Mouse (Mus musculus) naive thymus-derived CD4-positive, alpha-beta T cell, adult 2 months (primary cell): ENCODE measurements around the gene Ldlrad3.
A peak's percentile ranks its signal among the peaks of the same experiment; 100 is the strongest.

ENCODE experiments used
- DNase-seq: peaks from one replicate; pipeline ENCODE4 v3.0.0-alpha.2; 2011; ENCODE audit warnings: low read depth

The Ldlrad3 gene

DNA sequence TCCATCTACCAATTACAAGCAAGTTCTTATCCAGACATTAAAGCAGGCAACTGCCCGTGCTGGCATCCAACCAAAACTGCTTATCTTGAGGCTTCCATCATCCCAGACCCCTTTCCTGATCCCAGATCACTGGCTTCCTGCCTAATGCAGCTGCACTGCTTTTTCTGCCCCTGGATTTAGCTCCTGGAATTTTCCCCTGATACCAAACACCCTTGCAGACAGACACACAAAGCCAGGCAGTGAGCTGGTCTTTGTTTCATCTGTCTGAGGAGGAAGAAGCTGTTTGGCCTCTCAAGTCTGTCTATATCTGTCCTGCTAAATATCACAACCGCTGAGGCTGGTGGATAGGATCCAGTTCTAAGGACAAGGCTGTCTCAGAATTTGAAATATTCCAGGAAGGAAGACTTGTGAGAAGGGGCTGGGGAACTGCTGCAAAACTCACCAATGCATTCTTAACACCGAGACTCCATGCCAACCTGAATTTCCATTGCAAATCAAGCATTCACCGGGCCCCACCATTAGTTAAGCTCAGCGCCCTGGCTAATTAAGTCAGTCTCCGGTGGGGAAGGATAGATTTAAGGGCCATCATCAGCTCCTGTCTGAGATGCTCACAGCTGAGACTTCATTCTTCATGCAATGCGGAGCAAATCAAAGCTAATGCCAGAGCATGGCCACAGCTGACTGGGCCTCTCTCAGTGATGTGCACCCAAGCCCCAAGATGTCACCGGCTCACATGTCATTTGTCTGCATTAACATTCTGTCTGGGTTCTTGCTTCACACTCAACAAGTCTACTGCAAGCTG, 183.0 kb downstream of the Ldlrad3 start:
- DNase-seq, result no peak

DNA sequence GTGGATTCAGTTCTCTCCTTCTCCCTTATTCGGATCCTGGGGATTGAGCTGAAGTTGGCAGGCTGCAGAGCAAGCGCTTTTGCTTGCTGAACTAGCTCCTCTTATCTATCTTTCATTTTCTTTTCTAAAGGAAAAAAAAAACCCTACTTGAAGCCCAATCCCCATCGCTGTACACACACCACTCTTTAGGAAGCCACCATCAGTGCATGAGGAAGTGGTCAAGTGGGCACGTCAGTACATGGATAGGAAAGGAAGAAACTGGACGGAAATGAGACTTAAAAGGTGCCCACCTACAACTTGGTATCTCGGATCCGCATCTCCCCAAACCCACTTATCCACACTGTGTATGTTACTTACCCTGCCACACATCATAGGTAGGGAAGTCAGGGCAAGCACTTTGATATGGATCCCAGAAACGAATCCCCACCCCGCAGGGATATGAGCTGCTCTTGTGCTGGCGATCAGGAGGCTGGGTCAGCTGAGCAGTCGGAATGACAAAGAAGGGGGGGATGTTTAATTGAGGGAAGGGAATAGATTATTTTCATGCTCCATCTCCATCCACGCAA, 183.7 kb downstream of the Ldlrad3 start:
- no peak for DNase-seq

DNA sequence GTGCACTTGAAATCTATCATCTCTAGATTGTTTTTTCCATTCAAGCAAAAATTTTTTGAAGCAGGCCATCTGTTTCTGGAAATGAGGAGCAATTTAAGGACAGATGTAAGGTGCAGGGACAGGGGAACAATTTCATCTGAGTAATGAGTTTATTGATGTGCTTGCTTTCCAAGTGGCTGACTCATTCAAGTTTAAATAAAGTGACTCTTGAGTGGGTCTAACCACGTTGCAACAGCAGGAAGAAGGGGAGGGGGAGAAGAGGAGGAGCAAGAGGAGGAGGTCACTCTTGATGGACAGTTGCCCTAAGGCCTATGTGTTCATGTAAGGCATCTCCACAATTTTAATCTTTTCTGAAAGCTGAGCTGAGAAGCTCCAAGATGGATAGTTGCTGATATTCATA, 184.5 kb downstream of the Ldlrad3 start:
- DNase-seq, result no peak

DNA sequence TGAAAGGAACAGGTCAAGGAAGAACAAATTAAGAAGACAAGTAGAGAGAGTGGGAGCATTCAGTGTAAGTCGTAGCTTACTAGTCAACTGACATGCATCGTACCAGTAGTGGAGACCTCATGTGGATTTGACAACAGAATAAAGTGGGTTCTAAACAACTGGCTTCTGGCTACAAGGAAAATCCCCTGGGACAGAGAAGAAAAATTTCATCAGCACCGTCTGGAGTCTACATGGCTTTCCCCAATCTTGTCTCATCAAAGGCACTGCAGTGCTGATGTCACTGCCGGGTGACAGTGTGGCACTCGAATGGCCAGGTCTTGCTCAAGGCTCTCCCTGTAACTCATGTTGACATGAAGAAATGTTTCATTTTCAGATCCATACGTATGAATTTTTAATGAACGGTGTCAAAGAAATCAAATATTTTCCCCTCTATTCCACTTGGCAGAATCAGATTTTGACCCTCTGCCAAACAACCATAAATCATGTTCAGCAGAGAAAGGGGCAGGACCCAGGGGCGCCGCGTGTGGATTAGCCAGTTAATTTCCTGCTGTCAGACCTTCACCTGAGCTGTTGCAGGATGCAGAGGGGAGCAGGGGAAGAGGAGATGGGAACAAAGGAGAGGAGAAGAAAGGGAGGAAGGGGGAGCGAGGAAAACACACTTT, 187.1 kb downstream of the Ldlrad3 start:
- DNase-seq, result no peak

DNA sequence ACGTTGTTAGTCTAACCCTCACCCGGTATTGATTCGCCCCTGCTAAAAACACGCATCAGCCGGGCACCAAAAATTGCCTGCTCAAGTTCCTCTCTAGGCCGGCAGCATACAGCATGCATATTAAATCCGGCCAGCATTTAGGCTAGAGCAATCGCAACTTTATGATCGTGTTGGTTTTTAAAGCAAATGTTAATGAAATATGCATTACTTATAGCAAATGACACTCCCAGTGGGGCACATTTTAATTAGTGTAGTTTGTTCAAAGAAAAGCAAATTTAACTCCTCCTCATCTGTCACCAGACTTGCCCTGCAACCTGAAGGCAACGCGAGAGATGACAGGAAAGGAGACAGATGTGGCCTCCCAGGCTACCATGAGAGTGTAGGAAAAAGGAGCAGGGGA, 189.2 kb downstream of the Ldlrad3 start:
- DNase-seq, result no peak

DNA sequence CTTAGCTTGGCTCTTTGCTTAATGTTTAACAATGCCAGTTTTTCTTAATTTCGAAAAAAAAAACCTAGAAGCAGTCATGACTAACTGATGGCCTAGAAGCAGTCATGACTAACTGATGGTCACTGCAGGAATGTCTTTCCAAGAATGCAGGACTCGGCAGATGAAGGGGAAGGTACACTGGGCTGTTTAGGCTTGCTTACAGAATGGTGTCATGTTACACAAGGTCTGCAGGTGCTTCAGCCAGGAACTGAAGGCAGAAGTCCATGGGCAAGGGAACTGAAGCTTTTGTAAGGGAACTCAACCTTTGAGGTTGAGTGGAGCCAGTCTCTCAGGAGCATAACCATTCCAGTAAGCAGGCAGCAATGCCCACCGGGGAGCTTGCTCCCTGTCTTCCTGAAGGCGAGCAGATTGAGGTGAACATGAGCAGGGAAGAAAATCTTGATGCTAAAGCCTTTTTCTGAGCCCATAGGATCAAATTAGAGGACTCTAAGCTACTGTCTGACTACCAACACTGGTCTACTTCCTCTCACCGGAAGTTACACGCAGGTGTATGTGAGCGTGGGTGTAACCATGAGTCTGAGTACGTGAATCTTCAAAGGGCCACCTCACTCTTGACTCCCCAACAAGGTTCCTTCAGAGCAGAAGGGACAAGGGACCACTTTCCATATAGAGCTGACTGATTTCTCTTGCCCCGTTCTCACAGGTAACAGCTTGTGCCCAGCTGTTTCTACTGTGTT, 193.4 kb downstream of the Ldlrad3 start:
- peak; percentile 88 for DNase-seq

DNA sequence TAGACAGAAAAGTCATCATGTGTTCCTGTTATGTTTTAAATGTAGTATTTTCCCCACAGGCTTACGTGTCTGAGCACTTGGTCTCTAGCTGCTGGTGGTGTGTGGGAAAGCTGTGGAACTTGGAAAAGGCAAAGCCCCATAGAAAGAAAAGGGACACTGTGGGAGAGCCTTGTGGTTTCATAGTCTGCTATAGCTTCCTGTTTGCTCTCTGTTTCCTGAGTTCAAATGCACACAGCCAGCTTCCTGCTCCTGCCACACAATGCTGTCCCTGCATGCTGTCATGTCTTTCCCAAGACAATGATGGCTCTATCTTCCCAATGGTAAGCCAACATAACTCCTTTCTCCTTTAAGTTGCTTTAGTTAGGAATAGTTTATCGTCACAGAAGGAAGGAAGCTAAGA, 194.5 kb downstream of the Ldlrad3 start:
- peak; percentile 67 for DNase-seq

DNA sequence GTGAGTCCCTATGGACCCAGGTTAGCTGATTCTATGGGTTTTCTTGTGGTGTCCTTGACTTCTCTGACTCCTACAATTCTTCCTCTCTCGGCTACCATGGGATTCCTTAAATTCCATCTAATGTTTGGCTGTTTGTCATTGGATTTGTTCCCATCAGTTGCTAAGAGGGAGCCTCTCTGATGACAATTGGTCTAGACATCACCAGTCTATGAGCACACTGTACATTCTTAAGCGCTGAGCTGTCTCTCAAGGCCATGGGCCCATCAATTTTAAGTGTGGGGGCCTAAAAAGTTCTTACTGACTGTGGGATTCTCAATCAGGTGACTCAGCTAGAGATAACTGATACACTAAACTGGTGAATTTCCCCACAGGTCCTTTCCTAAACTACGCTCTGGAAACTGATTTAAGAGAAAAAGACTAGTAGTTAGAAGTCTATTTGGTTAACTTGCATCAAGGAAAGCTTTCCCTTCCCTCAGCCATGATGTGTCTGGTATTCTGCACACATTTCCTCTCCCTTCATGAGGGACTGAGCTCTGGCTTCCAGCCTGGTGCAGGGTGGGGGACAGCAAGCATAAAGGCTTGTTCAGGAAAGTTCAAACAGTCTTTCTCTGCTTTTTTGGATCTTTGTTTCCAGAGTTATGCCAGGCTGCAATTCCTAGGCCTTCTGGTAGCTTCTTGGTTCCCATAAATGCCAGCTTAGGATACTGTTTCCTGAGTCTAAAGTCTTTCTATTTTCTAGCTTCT, 199.7 kb downstream of the Ldlrad3 start:
- no peak for DNase-seq

DNA sequence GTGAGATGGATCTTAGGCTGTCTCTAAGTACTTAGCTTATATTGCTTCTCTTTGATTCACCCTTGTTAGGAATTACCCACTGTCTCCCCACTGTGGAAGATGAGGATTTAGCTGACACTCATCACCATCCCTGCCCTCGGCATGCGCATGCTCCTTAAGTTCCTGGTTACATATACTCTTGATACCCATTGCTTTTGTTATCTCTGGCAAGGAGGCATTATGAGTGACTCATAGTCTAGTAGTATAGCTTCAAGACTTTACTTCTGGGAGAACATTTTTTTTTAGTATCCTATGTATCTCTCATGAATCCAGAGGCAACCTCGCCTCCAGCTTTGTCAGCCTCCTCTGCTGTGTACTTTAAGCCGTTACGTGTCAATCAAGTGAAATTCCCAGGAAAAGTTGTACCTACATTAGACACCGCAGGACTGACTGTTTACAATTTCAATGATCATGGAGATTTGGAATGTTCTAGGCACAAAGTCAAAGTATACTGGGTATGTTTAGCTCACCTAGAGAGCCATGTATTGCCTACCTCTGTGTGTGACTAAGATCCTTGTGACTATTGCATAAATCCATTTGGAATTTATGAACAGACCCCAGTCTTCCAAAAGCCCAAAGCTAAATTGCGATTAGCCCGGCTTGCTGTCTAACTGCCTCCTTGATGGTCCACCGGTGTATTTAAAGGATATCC, 202.2 kb downstream of the Ldlrad3 start:
- no peak for DNase-seq

DNA sequence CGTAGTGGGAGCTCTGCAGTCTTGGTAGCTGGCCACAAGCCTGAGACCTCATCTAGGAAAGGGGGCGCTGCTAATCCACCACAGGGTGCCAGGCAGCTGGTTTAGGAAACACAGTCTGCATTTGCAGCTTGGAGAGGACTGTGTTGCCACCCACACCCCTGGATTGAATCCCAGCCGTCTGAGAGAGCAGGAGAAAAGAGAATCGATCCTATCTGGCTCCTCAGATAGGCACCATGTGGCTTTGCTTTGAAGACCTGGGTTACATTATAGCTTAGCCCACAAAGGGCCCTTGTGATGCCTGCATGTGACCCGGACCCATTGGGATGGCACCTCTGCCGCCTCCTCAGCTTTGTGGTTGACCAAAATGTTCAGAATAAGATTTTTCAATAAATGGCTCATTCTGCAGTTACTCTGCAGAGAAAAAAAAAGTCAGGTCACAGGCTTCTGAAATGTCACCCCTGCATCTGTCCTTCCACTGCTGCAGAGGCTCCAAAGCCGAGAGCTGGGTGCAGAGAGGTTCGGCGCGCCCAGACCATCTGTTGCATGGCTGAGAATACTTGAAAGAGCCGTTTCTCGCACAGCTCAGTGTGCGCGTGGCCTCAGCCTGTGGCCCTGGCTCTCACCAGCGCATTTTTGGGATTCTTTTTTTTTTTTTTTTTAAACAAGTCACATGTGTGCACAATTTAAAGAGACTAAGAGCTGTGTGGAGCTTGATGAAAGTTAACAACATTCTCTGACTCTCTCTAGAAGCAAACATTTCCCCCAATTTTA, 202.9 kb downstream of the Ldlrad3 start:
- peak; percentile 40 for DNase-seq

DNA sequence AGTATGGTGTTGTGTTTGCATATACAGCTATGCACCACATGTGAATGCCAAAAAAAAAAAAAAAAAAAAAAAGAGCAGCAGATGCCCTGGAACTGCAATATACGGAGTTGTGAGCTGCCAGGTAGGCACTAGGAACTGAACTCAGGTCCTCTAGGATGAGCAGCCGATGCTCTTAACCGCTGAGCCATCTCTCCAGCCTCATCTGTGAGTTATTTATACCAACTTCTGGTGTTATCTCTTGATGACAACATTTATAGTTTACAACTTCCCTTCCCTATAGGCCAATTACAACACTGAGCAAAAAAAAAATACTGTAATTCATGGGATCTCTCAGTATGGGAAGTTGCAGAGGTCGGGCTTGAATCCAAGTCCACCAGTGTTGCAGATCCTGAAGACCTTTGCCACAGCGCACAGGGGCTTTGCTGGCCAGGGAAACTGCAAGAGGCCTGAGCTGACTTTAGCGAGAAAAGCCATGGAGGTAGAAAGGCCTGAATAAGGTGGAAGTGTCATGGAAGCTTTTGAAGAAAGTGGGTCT, 204.2 kb downstream of the Ldlrad3 start:
- no peak for DNase-seq

DNA sequence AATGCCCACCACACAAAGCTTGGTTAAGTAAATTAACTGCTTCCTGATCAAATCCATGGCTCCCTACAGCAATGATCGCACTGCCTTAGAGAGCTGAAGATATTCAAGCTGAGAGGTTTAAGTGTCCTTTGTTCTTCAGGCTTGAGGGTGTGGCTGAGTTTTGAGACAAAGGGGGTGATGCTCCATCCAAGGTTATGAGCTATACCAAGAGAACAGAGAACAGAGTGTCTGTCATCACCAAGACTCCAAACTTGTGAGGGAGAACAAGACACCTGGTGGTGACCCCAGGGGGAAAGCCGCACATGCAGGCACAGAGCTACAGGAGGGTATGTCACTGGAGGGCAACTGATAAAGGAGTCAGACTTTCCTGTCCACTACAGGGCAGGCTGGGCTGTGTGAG, 205.0 kb downstream of the Ldlrad3 start:
- no peak for DNase-seq

DNA sequence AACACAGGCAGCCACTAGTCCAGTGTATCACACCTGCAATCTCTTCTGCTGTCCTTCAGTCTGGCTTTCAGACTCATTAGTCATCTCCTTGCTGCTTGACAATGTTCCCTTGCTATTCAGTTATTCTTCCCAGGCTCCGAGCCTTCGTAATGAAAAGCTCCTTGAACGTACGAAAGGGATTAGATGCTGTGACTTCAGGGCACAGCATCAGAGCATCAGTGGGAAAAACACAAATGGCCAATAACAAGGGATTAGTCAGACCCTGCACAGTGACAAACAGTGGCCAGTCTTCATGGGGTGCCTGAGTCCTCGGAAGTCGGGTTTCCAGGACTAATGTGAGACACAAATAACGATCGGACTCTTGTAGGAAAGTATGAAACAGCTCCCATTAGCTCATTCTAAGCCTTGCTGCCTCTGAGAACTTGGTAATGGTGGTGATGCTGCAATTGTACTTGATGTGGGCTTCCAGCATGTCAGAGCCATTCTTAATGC, 205.7 kb downstream of the Ldlrad3 start:
- DNase-seq, result no peak

DNA sequence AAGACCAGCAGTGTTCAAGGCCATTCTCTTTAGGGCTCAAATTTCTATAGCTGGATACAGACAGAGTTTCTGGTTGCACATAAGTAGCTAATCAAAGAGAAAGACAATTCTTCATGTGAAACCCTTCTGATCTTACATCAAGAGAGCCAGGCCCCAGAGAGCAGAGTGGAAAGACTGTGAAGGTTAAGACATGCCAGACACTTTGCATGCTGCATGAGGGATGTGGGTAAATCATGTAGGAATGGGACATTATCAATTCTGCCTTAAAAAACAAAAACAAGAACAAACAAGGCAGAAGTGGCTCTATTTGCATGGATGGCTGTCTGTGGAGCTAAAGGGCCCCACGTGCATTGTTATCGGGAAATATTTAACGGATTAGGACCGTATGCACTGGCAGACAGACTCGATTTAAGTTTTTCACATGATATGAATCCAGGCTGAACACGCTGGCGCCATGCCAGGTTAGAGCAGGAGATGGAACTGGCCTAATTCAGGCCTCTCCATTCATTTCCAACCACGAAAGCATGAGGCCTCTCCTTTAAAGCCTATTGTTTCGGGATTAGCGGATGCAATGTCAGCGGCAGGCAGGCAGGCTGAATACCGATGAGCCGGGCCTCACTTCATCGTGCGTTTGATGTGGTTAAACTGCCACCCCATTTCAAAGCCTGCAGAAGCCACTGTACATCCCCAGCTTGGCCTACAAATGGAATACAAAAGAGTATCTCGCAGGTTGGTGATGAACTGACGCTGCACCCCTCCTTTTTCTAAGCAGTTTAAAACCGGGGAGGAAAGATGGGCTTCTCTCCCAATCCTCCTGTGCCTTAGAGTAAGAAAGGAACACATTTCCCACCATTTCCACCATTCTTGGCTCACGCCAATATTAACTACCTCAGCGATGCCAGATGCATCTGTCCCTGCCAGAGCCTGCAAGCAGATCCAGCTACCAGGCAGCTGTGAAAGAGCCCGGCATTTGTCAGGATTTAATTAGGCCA, 207.4 kb downstream of the Ldlrad3 start:
- peak; percentile 78 for DNase-seq

DNA sequence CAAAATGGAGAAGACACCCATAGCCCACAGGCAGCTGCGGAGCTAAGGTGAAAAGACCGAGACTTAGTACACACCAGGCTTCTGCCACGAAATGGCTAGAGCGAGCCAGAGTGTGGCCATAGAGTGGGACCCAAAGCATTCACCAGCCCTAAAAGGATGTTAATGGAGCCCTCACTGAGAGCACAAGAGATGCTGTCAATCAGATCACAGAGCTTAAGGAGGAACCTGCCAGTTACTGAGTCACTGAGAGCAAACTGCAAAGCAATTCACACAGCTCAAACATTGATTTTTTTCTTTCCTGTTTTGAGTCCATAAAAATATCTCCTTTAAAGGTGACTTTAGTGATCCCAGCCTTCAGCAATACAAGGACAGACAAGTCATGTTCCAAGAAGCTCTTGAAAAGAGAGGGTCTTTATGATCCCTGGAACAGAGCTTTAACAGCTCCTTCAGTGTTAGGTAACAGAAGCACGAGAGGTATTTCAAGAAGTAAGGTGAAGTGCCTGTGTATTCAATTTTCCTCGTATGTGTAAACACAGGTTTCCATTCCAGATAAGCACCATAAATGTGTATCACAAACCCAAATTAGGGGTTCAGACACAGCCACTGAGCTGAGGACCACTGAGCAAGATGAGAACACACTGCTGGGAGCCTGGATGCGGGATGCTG, 209.7 kb downstream of the Ldlrad3 start:
- DNase-seq, result no peak

DNA sequence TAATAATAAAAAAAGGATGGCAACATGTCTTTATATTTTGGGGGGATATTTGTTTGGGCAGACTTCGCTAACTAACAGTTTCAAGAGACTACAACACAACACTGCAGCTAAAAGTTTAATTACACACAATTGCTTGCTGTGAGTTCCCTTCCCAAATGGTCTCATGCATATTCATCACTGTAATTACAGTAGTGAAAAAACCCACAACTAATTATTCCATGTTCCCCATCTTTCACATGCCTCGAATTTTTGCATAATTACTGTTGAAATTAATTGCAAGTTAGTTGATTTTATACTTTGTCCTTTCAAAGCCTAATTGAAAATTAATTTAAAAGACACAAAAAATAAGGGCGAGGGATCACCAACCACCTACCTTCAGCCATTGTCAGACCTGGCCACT, 212.4 kb downstream of the Ldlrad3 start:
- no peak for DNase-seq

DNA sequence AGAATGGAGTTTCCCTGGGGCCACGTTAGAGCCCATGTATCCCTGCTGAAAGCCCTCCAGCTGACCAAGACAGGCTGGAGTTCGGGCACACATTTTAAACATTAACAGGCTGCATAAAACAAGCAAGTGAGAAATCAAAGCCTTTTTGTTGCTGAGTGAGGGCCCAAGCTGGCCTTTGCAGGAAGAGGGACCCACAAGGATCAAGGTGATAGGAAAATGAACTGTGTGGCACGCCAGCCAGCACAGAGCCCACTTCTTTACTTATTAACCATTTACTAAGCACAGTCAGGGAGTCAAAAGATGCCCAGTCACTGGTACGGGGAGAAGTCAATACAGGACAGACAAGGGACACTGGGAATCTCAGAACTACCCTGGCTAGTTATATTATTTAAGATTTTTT, 218.6 kb downstream of the Ldlrad3 start:
- no peak for DNase-seq

DNA sequence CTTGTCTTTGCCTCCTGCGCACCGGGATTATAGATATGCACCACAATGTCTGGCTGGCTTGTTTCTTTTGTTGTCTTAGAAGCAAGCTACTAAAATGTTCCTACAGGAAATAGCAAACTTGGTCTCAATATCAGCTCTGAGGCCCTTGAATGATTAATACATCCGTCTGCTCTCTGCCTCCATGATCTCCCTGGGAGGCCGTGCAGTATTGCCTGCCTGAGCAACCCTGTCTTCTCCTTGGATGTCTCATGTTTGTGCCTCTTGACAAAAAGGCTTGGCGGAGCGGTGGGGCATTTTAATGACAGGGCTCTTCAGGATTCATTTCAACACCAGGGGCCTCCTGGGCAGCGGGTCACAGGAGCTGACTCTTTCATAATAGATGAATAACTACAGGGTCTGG, 219.0 kb downstream of the Ldlrad3 start:
- no peak for DNase-seq
